Mouse (Mus musculus): ENCODE data around the gene Itprid2.

DNA sequence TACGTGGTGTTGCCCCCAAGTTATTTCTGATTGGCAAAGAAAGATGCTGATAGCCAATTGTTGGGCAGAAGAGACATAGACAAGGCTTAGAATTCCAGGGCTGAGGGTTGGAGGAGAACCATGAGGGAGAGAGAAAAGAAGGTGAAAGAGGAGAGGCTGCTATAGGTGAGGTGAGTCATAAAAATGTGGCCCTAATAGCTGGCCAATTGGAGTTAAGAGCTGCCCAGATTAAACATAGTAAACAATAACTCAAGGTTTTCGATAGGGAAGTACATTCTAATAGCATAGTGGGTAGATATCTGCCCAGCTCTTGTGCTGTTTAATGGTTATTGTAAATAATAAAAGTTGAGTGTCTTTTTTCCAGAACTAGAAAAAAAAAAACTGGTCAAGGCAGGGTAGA lies 69.6 kb downstream of the Itprid2 start:
- TF ChIP-seq CTCF (IDR thresholded peaks at IDR 0.05; ENCODE audit: low read depth, low read length) (no peak), POLR2AphosphoS5 (IDR thresholded peaks at IDR 0.05; ENCODE audit: insufficient replicate concordance, low read depth, low read length) (no peak)
